ENCODE assay signal across 23 mouse cellular contexts in the genomic region with DNA sequence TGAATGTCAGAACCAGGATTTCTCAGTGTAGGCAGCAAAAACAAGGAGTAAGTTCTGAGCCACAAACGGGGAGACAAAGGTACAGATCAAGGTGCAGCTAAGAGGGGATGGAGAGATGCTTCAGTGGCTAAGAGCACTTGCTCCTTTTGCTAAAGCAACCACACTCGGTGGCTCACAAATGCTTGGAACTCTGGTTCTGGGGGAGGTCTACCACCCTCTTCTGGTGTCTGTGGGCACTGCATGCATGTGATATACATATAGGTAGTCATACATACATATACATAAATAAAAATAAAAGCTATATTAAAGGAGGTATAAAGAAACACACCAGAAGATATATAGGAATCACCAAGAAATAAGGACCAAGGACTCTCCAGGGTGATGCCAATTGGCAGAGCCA. TPM values are rescaled to one million over a fixed set of nuclear protein-coding genes. Genes with fewer than 3 reads are reported as not detected.
DNase-seq lines count a peak whose midpoint lies in the region; ATAC-seq and TF ChIP-seq lines count a peak whose summit lies in the region.
"Had no signal": no experiment of that assay in that cellular context is flagged by ENCODE, and none has a peak within 500 bp of the region (broad histone marks: within the 10 kb centered on the region; RNA-seq: fewer than 3 reads in every experiment).

No protein-coding gene starts in this region.

- no peak overlapping the region for H3K27ac ChIP-seq in layer of hippocampus, adult 2 months
- H3K27ac ChIP-seq: embryonic facial prominence, embryonic 13.5 days; hindbrain, embryonic 12.5 days; neural tube, embryonic 12.5 days had no signal

- no peak overlapping the region for H3K4me3 ChIP-seq in layer of hippocampus, adult 2 months
- H3K4me3 ChIP-seq: embryonic facial prominence, embryonic 13.5 days; hindbrain, embryonic 12.5 days; neural tube, embryonic 12.5 days had no signal

- intact Hi-C loops in left cerebral cortex, postnatal 36 days (cut with DNase I): no loop called here

- ATAC-seq in CD4-positive, CD25-positive, alpha-beta regulatory T cell, adult 4 months: no peak

- peak; percentile 71 for TF ChIP-seq CTCF in layer of hippocampus, adult 2 months (conservative IDR thresholded peaks at IDR 0.05)

- H3K36me3 ChIP-seq in splenic B cell, adult 2 months (ENCODE audit: control insufficient read depth, insufficient read depth, low read length, poor library complexity, severe bottlenecking): peaks cover 23% of the 10 kb centered on the region
- H3K36me3 ChIP-seq: embryonic facial prominence, embryonic 13.5 days had no signal

- H3K27me3 ChIP-seq in splenic B cell, adult 2 months (ENCODE audit: control insufficient read depth, insufficient read depth, low read length, poor library complexity, severe bottlenecking): no peaks in the 10 kb centered on the region
- H3K27me3 ChIP-seq: embryonic facial prominence, embryonic 13.5 days; hindbrain, embryonic 12.5 days; neural tube, embryonic 12.5 days had no signal

- peak; percentile 28 for DNase-seq in CD4-positive, CD25-positive, alpha-beta regulatory T cell, adult 2 months (ENCODE audit: low read depth, low spot score)
- DNase-seq in layer of hippocampus, adult 2 months (ENCODE audit: low spot score in 2 of 2): no peak
- DNase-seq in layer of hippocampus, adult 8-10 months (ENCODE audit: low spot score in 2 of 2): no peak
- DNase-seq in retina, embryonic 14.5 days (ENCODE audit: low spot score): peak; percentile 25
- DNase-seq in retina, postnatal 1 day: no peak
- DNase-seq in splenic B cell, adult 2 months (ENCODE audit: low read depth, low spot score): peak; percentile 29
- no peak for DNase-seq in left cerebral cortex, postnatal 36 days (ENCODE audit: low spot score in 2 of 2)
- DNase-seq: cerebellum, adult 11 months; kidney, adult 11 months; kidney, postnatal 10 days; layer of hippocampus, adult 9-11 months; thymus, adult 18-20 months had no signal

RNA-seq across cellular contexts. Expression of a gene that starts 11.8 kb away (rescaled TPM):
- polyA plus RNA-seq in CD4-positive, CD25-positive, alpha-beta regulatory T cell, adult 4 months (2017; shearing (Covaris generic)): under 1 TPM; 0.65 to 0.79 TPM
- 1 to 10 TPM in 1 of 2 experiments, under 1 TPM in 1; 0.72 to 1.0 TPM for total RNA-seq in layer of hippocampus, adult 2 months (2021)
- 1 to 10 TPM in 3 of 4 experiments, under 1 TPM in 1; 0.73 to 1.3 (median 1.2) TPM for total RNA-seq in layer of hippocampus, adult 8-10 months (2022)
- total RNA-seq in left cerebral cortex, postnatal 36 days (2021): 1 to 10 TPM; 3.3 to 4.5 TPM
- total RNA-seq: adrenal gland, adult 18-20 months; gastrocnemius, adult 8-10 months; heart, adult 8-10 months; megakaryocyte-erythroid progenitor cell, adult 5-6 weeks; monocyte, adult 5-6 weeks had no signal
- polyA plus RNA-seq: heart, postnatal 0 days had no signal

RNA-seq across cellular contexts. Expression of a gene that starts 57.3 kb away (rescaled TPM):
- under 1 TPM in 1 of 2 experiments, not detected in 1; 0.27 TPM for polyA plus RNA-seq in CD4-positive, CD25-positive, alpha-beta regulatory T cell, adult 4 months (2017; shearing (Covaris generic))
- total RNA-seq in layer of hippocampus, adult 2 months (2021): 1 to 10 TPM; 1.3 to 1.7 TPM
- total RNA-seq in layer of hippocampus, adult 8-10 months (2022): 1 to 10 TPM; 2.1 to 2.6 (median 2.2) TPM
- 1 to 10 TPM; 1.9 to 2.5 TPM for total RNA-seq in left cerebral cortex, postnatal 36 days (2021)
- total RNA-seq: adrenal gland, adult 18-20 months; common myeloid progenitor, adult 5-6 weeks; gastrocnemius, adult 8-10 months; megakaryocyte-erythroid progenitor cell, adult 5-6 weeks; monocyte, adult 5-6 weeks had no signal

Comparison
In these comparisons a context has a peak if more than half of its experiments do, and no peak if none do; other contexts are left out.
1. DNase-seq: peak in CD4-positive, CD25-positive, alpha-beta regulatory T cell, adult 2 months (single experiment), retina, embryonic 14.5 days (single experiment) and splenic B cell, adult 2 months (single experiment); none in layer of hippocampus, adult 2 months (0 of 2), layer of hippocampus, adult 8-10 months (0 of 2), retina, postnatal 1 day (single experiment) and left cerebral cortex, postnatal 36 days (0 of 2).